Mouse (Mus musculus) embryonic fibroblast, embryonic 13.5 days (primary cell): ENCODE measurements around the gene Akap6.

ENCODE experiments used
- CTCF ChIP-seq: IDR thresholded peaks from 2 replicates; pipeline ENCODE4 v1.5.1; 2011; ENCODE audit warnings: mild to moderate bottlenecking, control low read depth, low read length, moderate library complexity, borderline replicate concordance; ENCODE audit not compliant: insufficient read depth
- POLR2A ChIP-seq: IDR thresholded peaks from 2 replicates; pipeline ENCODE4 v1.6.1; 2011; ENCODE audit warnings: low read depth, mild to moderate bottlenecking, control low read depth, low read length, moderate library complexity

DNA sequence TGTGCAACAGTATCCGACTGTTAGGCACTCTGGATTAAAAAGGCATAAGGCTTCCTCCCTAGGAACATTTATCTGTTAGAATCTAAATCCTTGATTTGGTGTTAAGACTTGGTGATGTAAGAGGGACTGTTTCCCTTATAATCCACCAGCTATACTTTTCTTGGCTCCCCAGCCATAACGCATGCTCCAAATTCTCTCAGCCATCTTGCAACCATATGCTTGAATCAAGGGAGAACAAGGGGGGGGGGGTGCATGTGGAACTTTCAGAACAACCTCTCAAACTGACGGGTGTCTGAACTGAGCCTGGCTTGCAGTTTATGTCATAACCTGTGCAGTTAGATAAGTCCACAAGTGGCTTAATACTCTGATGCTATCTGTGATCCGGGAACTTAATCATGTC lies 4.9 kb downstream of the Akap6 start:
- no peak for TF ChIP-seq CTCF
- TF ChIP-seq POLR2A, result no peak
